Comparison of ENCODE assay signal across 18 mouse cellular contexts in genomic region chr13:92119623-92120022, GRCm38 (mm10). TPM values are rescaled to one million over a fixed set of nuclear protein-coding genes. Genes with fewer than 3 reads are reported as not detected.
DNase-seq lines count a peak whose midpoint lies in the region; ATAC-seq lines count a peak whose summit lies in the region.
"Had no signal": no experiment of that assay in that cellular context is flagged by ENCODE, and none has a peak within 500 bp of the region (broad histone marks: within the 10 kb centered on the region; RNA-seq: fewer than 3 reads in every experiment).

No protein-coding gene starts in this region.

- no peaks in the 10 kb centered on the region for H3K36me3 ChIP-seq in kidney, embryonic 15.5 days
- H3K36me3 ChIP-seq: embryonic facial prominence, embryonic 12.5 days; liver, embryonic 15.5 days; midbrain, embryonic 10.5 days had no signal

- no peaks in the 10 kb centered on the region for H3K27me3 ChIP-seq in kidney, embryonic 15.5 days
- H3K27me3 ChIP-seq: embryonic facial prominence, embryonic 12.5 days; liver, embryonic 15.5 days had no signal

- no peak overlapping the region for H3K4me3 ChIP-seq in kidney, embryonic 15.5 days (replicated peaks)
- H3K4me3 ChIP-seq: embryonic facial prominence, embryonic 12.5 days; liver, embryonic 15.5 days; midbrain, embryonic 10.5 days had no signal

- H3K9me3 ChIP-seq in kidney, embryonic 15.5 days (replicated peaks), result no peaks in the 10 kb centered on the region
- H3K9me3 ChIP-seq: embryonic facial prominence, embryonic 12.5 days; liver, embryonic 15.5 days; midbrain, embryonic 10.5 days had no signal

- no peak overlapping the region for H3K4me2 ChIP-seq in kidney, embryonic 15.5 days
- H3K4me2 ChIP-seq: embryonic facial prominence, embryonic 12.5 days; liver, embryonic 15.5 days had no signal

- DNase-seq in adrenal gland, postnatal 36 days, result peak; percentile 24
- no peak for DNase-seq in adrenal gland, adult 18-20 months (ENCODE audit: low spot score in 2 of 2)
- peak; percentile 10 to 15 for DNase-seq in kidney, adult 8-10 months
- peak; percentile 31 to 42 for DNase-seq in kidney, postnatal 25 days
- peak; percentile 53 for DNase-seq in lung, postnatal 25 days (ENCODE audit: low spot score)
- DNase-seq in left cerebral cortex, adult 8-10 months (ENCODE audit: low spot score in 2 of 2), result no peak
- DNase-seq in left cerebral cortex, postnatal 25 days (ENCODE audit: low spot score in 2 of 2), result no peak
- DNase-seq: B cell, adult 2 months; cerebellum, adult 11-12 months; forebrain, postnatal 0 days; gastrocnemius, postnatal 14 days; right cerebral cortex, postnatal 14 days; thymus, postnatal 25 days had no signal

- intact Hi-C loops in left cerebral cortex, postnatal 25 days (cut with DNase I), result no loop called here

- H3K9ac ChIP-seq in kidney, embryonic 15.5 days, result no peak overlapping the region
- H3K9ac ChIP-seq: embryonic facial prominence, embryonic 12.5 days; forebrain, postnatal 0 days; liver, embryonic 15.5 days had no signal

- H3K4me1 ChIP-seq in kidney, embryonic 15.5 days, result no peaks in the 10 kb centered on the region
- H3K4me1 ChIP-seq: embryonic facial prominence, embryonic 12.5 days; liver, embryonic 15.5 days; midbrain, embryonic 10.5 days had no signal

- no peak overlapping the region for H3K27ac ChIP-seq in kidney, embryonic 15.5 days
- H3K27ac ChIP-seq: embryonic facial prominence, embryonic 12.5 days; liver, embryonic 15.5 days; midbrain, embryonic 10.5 days had no signal

- no peak for ATAC-seq in kidney, embryonic 15.5 days (replicated peaks; ENCODE audit: low FRiP score)
- ATAC-seq: forebrain, postnatal 0 days; intestine, embryonic 16.5 days had no signal

- WGBS in kidney, embryonic 15.5 days, result 65% methylated on average over 5 of the region's 5 CpGs

RNA-seq across cellular contexts. Expression of gene Rasgrf2, which starts 11.8 kb away (rescaled TPM):
- total RNA-seq in adrenal gland, postnatal 36 days (2021), result 1 to 10 TPM; 2.6 to 2.7 TPM
- 1 to 10 TPM; 3.5 to 4.9 TPM for total RNA-seq in adrenal gland, adult 18-20 months (2021)
- polyA plus RNA-seq in kidney, embryonic 15.5 days (2015; fragmentation: Nextera tagmentation; extraction: Ambion mirVana), result 1.0 and 1.5 TPM in 2 replicates
- total RNA-seq in left cerebral cortex, adult 8-10 months (2022), result 100 to 1,000 TPM; 152 to 186 (median 172) TPM
- 100 to 1,000 TPM; 192 to 196 TPM for total RNA-seq in left cerebral cortex, postnatal 25 days (2021)
- polyA plus RNA-seq: midbrain, embryonic 10.5 days had no signal

Comparison
In these comparisons a context has a peak if more than half of its experiments do, and no peak if none do; other contexts are left out.
1. DNase-seq: peak in adrenal gland, postnatal 36 days (2 of 2), kidney, adult 8-10 months (2 of 2), kidney, postnatal 25 days (2 of 2) and lung, postnatal 25 days (single experiment); none in adrenal gland, adult 18-20 months (0 of 2), left cerebral cortex, adult 8-10 months (0 of 2) and left cerebral cortex, postnatal 25 days (0 of 2).
2. RNA of gene Rasgrf2, which starts 11.8 kb away (total RNA-seq): 192 to 196 TPM in left cerebral cortex, postnatal 25 days and 152 to 186 TPM in left cerebral cortex, adult 8-10 months; 3.5 to 4.9 TPM in adrenal gland, adult 18-20 months and 2.6 to 2.7 TPM in adrenal gland, postnatal 36 days; every median in the first group is over 10 times any median in the second.